Mouse (Mus musculus) midbrain, embryonic 15.5 days (tissue): ENCODE results near the gene Zbtb4. TPM values are rescaled to one million over a fixed set of nuclear protein-coding genes. Genes with fewer than 3 reads are reported as not detected.

ENCODE experiments used
- ATAC-seq: fragments of 200-750 bp; cut with Nextera tagmentation; replicated peaks from 2 replicates; pipeline ENCODE4 v1.8.0; 2017; ENCODE audit warnings: moderate TSS enrichment
- H3K27ac ChIP-seq: fragments of 300-500 bp; sonication (generic); 2 replicates; pipeline ENCODE4 v1.5.1; 2015; ENCODE audit warnings: mild to moderate bottlenecking, inconsistent platforms
- H3K27me3 ChIP-seq: fragments of 300-500 bp; sonication (generic); replicated peaks from 2 replicates; pipeline ENCODE4 v1.6.1; 2015; ENCODE audit warnings: inconsistent platforms
- H3K36me3 ChIP-seq: fragments of 300-500 bp; sonication (generic); replicated peaks from 2 replicates; pipeline ENCODE4 v1.6.1; 2015; ENCODE audit warnings: inconsistent platforms
- H3K4me1 ChIP-seq: fragments of 300-500 bp; sonication (generic); 2 replicates; pipeline ENCODE4 v1.6.1; 2015; ENCODE audit warnings: inconsistent platforms
- H3K4me2 ChIP-seq: fragments of 300-500 bp; sonication (generic); 2 replicates; pipeline ENCODE4 v1.6.1; 2015; ENCODE audit warnings: inconsistent platforms, mild to moderate bottlenecking, moderate library complexity
- H3K4me3 ChIP-seq: fragments of 300-500 bp; sonication (generic); 2 replicates; pipeline ENCODE4 v1.5.1; 2015; ENCODE audit warnings: mild to moderate bottlenecking, inconsistent platforms
- H3K9ac ChIP-seq: fragments of 300-500 bp; sonication (generic); 2 replicates; pipeline ENCODE4 v1.6.1; 2015; ENCODE audit warnings: mild to moderate bottlenecking, inconsistent platforms
- H3K9me3 ChIP-seq: fragments of 300-500 bp; sonication (generic); 2 replicates; pipeline ENCODE4 v1.6.1; 2016; ENCODE audit warnings: inconsistent platforms
- WGBS: fragments of 180-500 bp; shearing (Covaris S2); methylation state at CpG from one replicate; pipeline ENCODE4 v1.1.7; 2015; ENCODE audit warnings: mixed read lengths; 5-methylcytosine and 5-hydroxymethylcytosine counted together
- polyA plus RNA-seq: library from polyadenylated mRNA; unstranded; fragments of >200 nt; fragmentation: Nextera tagmentation; extraction: Ambion mirVana; gene quantifications from 2 replicates; pipeline ENCODE4 v1.2.1, GENCODE M21; 2015

Gene Zbtb4
- polyA plus RNA-seq, 1 experiment from 2014 or later, result 4.3 TPM

- peak; percentile 32 for ATAC-seq
- Histone ChIP-seq H3K4me2 (peak overlapping the region; percentile 86), H3K9ac (peak overlapping the region; percentile 66), H3K4me1 (peaks cover 59% of the 10 kb centered on the region), H3K9me3 (no peaks in the 10 kb centered on the region), H3K36me3 (no peaks in the 10 kb centered on the region), H3K27me3 (peaks cover 23% of the 10 kb centered on the region), H3K27ac (peak overlapping the region; percentile 76), H3K4me3 (peak overlapping the region; percentile 74)
- 2% methylated on average over 60 of the region's 60 CpGs for WGBS
These were observed 38.3 kb downstream of the Zbtb4 start for GRCm38 (mm10) chr11:69803786-69804651.

GRCm38 (mm10) chr11:69804652-69804940 is 38.9 kb downstream of the Zbtb4 start:
- 8% methylated on average over 12 of the region's 12 CpGs for WGBS
- peaks cover 23% of the 10 kb centered on the region for H3K27me3 ChIP-seq
- ATAC-seq, result no peak
- H3K4me1 ChIP-seq, result peaks cover 53% of the 10 kb centered on the region
- peak overlapping the region; percentile 86 for H3K4me2 ChIP-seq
- H3K36me3 ChIP-seq, result no peaks in the 10 kb centered on the region
- no peak overlapping the region for H3K9ac ChIP-seq
- H3K4me3 ChIP-seq, result peak overlapping the region; percentile 74; the same call in 1 of the 2 replicates
- no peaks in the 10 kb centered on the region for H3K9me3 ChIP-seq
- no peak overlapping the region for H3K27ac ChIP-seq

- Histone ChIP-seq H3K4me1 (peaks cover 47% of the 10 kb centered on the region), H3K9ac (no peak within 1 kb of the TSS), H3K9me3 (no peaks in the 10 kb centered on the region), H3K4me2 (peak within 1 kb of the TSS; percentile 86), H3K4me3 (peak within 1 kb of the TSS; percentile 74; the same call in 1 of the 2 replicates), H3K27me3 (peaks cover 23% of the 10 kb centered on the region), H3K27ac (no peak within 1 kb of the TSS), H3K36me3 (no peaks in the 10 kb centered on the region)
- no peak for ATAC-seq
- 6% methylated on average over 29 of the region's 29 CpGs for WGBS
These were observed 39.5 kb downstream of the Zbtb4 start, which contains the start of gene Tmem102 for GRCm38 (mm10) chr11:69804972-69805909. Tmem102 (minus strand) TSS chr11:69805624.

GRCm38 (mm10) chr11:69806378-69806777 is 40.7 kb downstream of the Zbtb4 start:
- H3K4me2 ChIP-seq, result no peak overlapping the region
- ATAC-seq, result no peak
- 83% methylated on average over 4 of the region's 4 CpGs for whole genome bisulfite sequencing

GRCm38 (mm10) chr11:69807641-69808040 is 41.9 kb downstream of the Zbtb4 start:
- Histone ChIP-seq H3K27ac (no peak overlapping the region), H3K4me3 (no peak overlapping the region), H3K27me3 (peaks cover 23% of the 10 kb centered on the region), H3K36me3 (no peaks in the 10 kb centered on the region), H3K4me1 (peaks cover 27% of the 10 kb centered on the region), H3K4me2 (no peak overlapping the region), H3K9me3 (no peaks in the 10 kb centered on the region), H3K9ac (no peak overlapping the region)
- ATAC-seq, result no peak
- WGBS, result 84% methylated on average over 2 of the region's 2 CpGs

More at GRCm38 (mm10) chr11:69806378-69806777, 40.7 kb downstream of the Zbtb4 start:
- H3K27ac ChIP-seq, result no peak overlapping the region
- H3K4me3 ChIP-seq, result no peak overlapping the region
- no peak overlapping the region for H3K9ac ChIP-seq
- H3K36me3 ChIP-seq, result no peaks in the 10 kb centered on the region
- no peaks in the 10 kb centered on the region for H3K9me3 ChIP-seq
- peaks cover 40% of the 10 kb centered on the region for H3K4me1 ChIP-seq
- peaks cover 23% of the 10 kb centered on the region for H3K27me3 ChIP-seq

- 0 out of 2 replicates have a peak, but pooled peaks cover under 1% of the 10 kb centered on the region for H3K4me1 ChIP-seq
- H3K4me2 ChIP-seq, result no peak overlapping the region
- peaks cover 14% of the 10 kb centered on the region for H3K27me3 ChIP-seq
- no peaks in the 10 kb centered on the region for H3K36me3 ChIP-seq
- H3K27ac ChIP-seq, result no peak overlapping the region
- no peak overlapping the region for H3K9ac ChIP-seq
- no peak overlapping the region for H3K4me3 ChIP-seq
- no peak for ATAC-seq
- no peaks in the 10 kb centered on the region for H3K9me3 ChIP-seq
These were observed 44.6 kb downstream of the Zbtb4 start for GRCm38 (mm10) chr11:69810280-69810679.

GRCm38 (mm10) chr11:69815155-69815554 is 49.4 kb downstream of the Zbtb4 start, which contains the start of gene Gm39566:
Gm39566 (minus strand) TSS chr11:69815298.
- no peaks in the 10 kb centered on the region for H3K9me3 ChIP-seq

GRCm38 (mm10) chr11:69816520-69816919 is 50.8 kb downstream of the Zbtb4 start:
- Histone ChIP-seq H3K4me3 (no peak overlapping the region), H3K4me2 (no peak overlapping the region), H3K27ac (no peak overlapping the region), H3K27me3 (no peaks in the 10 kb centered on the region), H3K9me3 (no peaks in the 10 kb centered on the region), H3K9ac (no peak overlapping the region), H3K36me3 (no peaks in the 10 kb centered on the region), H3K4me1 (no peaks in the 10 kb centered on the region)
- ATAC-seq, result no peak
- WGBS, result 89% methylated on average over 12 of the region's 12 CpGs

More at GRCm38 (mm10) chr11:69815155-69815554, 49.4 kb downstream of the Zbtb4 start, which contains the start of gene Gm39566:
- Histone ChIP-seq H3K4me1 (no peaks in the 10 kb centered on the region), H3K4me3 (no peak within 1 kb of the TSS), H3K4me2 (no peak within 1 kb of the TSS), H3K36me3 (no peaks in the 10 kb centered on the region), H3K9ac (no peak within 1 kb of the TSS), H3K27ac (no peak within 1 kb of the TSS), H3K27me3 (no peaks in the 10 kb centered on the region)
- ATAC-seq, result no peak
- 66% methylated on average over 10 of the region's 10 CpGs for WGBS

GRCm38 (mm10) chr11:69818365-69818764 is 52.7 kb downstream of the Zbtb4 start, which contains the start of gene Spem2:
Spem2 (minus strand) TSS chr11:69818465.
- Histone ChIP-seq H3K9ac (no peak within 1 kb of the TSS), H3K27me3 (no peaks in the 10 kb centered on the region), H3K9me3 (no peaks in the 10 kb centered on the region), H3K4me3 (no peak within 1 kb of the TSS), H3K4me1 (no peaks in the 10 kb centered on the region), H3K4me2 (no peak within 1 kb of the TSS), H3K27ac (no peak within 1 kb of the TSS), H3K36me3 (no peaks in the 10 kb centered on the region)
- 86% methylated on average over 2 of the region's 2 CpGs for WGBS
- ATAC-seq, result no peak

GRCm38 (mm10) chr11:69818871-69819270 is 53.2 kb downstream of the Zbtb4 start:
- ATAC-seq, result no peak
- WGBS, result 88% methylated on average over 8 of the region's 8 CpGs

GRCm38 (mm10) chr11:69822080-69822479 is 56.4 kb downstream of the Zbtb4 start, which contains the start of gene Spem1:
Spem1 (minus strand) TSS chr11:69822180.
- no peak within 1 kb of the TSS for H3K27ac ChIP-seq
- H3K9me3 ChIP-seq, result no peaks in the 10 kb centered on the region
- H3K9ac ChIP-seq, result no peak within 1 kb of the TSS
- WGBS, result 91% methylated on average over 3 of the region's 3 CpGs
- H3K4me3 ChIP-seq, result no peak within 1 kb of the TSS
- H3K4me2 ChIP-seq, result no peak within 1 kb of the TSS
- H3K27me3 ChIP-seq, result no peaks in the 10 kb centered on the region
- H3K4me1 ChIP-seq, result no peaks in the 10 kb centered on the region
- peaks cover 15% of the 10 kb centered on the region; the same call in 1 of the 2 replicates for H3K36me3 ChIP-seq
- ATAC-seq, result no peak

More at GRCm38 (mm10) chr11:69818871-69819270, 53.2 kb downstream of the Zbtb4 start:
- Histone ChIP-seq H3K4me2 (no peak overlapping the region), H3K27ac (no peak overlapping the region), H3K4me3 (no peak overlapping the region), H3K9me3 (no peaks in the 10 kb centered on the region), H3K27me3 (no peaks in the 10 kb centered on the region), H3K4me1 (no peaks in the 10 kb centered on the region), H3K9ac (no peak overlapping the region), H3K36me3 (0 out of 2 replicates have a peak, but pooled peaks cover under 1% of the 10 kb centered on the region)

- H3K4me2 ChIP-seq, result no peak overlapping the region
- H3K4me3 ChIP-seq, result no peak overlapping the region
- no peak for ATAC-seq
- H3K9ac ChIP-seq, result no peak overlapping the region
- WGBS, result 70% methylated on average over 2 of the region's 2 CpGs
- no peak overlapping the region for H3K27ac ChIP-seq
- no peaks in the 10 kb centered on the region for H3K27me3 ChIP-seq
- no peaks in the 10 kb centered on the region for H3K9me3 ChIP-seq
- H3K36me3 ChIP-seq, result peaks cover 28% of the 10 kb centered on the region
- H3K4me1 ChIP-seq, result no peaks in the 10 kb centered on the region
These were observed 57.7 kb downstream of the Zbtb4 start for GRCm38 (mm10) chr11:69823456-69823855.
